Mouse (Mus musculus) spleen, adult 2 months (tissue): ENCODE data around the gene Smc6. TPM values are rescaled to one million over a fixed set of nuclear protein-coding genes. Genes with fewer than 3 reads are reported as not detected.
A peak's percentile ranks its signal among the peaks of the same experiment; 100 is the strongest.

ENCODE experiments used
- DNase-seq, 2 experiments: peaks; one replicate each; pipeline versions ENCODE4 v3.0.0 to v3.0.0-alpha.2; 2012 to 2021; ENCODE audit warnings: low spot score in 2 of 2, low read depth in 1 of 2
- H3K27ac ChIP-seq: fragments of 200-500 bp; 2 replicates; pipeline ENCODE4 v1.5.1; 2012; ENCODE audit warnings: low read length, inconsistent platforms; ENCODE audit not compliant: insufficient read depth
- H3K27me3 ChIP-seq: fragments of 200-500 bp; 2 replicates; pipeline ENCODE4 v1.6.1; 2012; ENCODE audit warnings: mild to moderate bottlenecking, moderate library complexity, low read length, inconsistent platforms; ENCODE audit not compliant: control insufficient read depth, insufficient read depth
- H3K36me3 ChIP-seq: fragments of 200-500 bp; 2 replicates; pipeline ENCODE4 v1.6.1; 2012; ENCODE audit warnings: mild to moderate bottlenecking, low read length, inconsistent platforms; ENCODE audit not compliant: control insufficient read depth, insufficient read depth
- H3K4me1 ChIP-seq: fragments of 200-500 bp; 2 replicates; pipeline ENCODE4 v1.6.1; 2011; ENCODE audit warnings: inconsistent platforms; ENCODE audit not compliant: control insufficient read depth, insufficient read depth, insufficient read length
- H3K4me3 ChIP-seq: fragments of 200-500 bp; 2 replicates; pipeline ENCODE4 v1.5.1; 2011; ENCODE audit warnings: mild to moderate bottlenecking, inconsistent platforms; ENCODE audit not compliant: insufficient read depth, insufficient read length; ENCODE audit errors: extremely low read depth
- CTCF ChIP-seq: fragments of 200-500 bp; IDR thresholded peaks from 2 replicates; pipeline ENCODE4 v1.5.1; 2011; ENCODE audit warnings: mild to moderate bottlenecking, inconsistent platforms; ENCODE audit not compliant: insufficient read depth, insufficient read length, insufficient replicate concordance; ENCODE audit errors: extremely low read depth
- POLR2A ChIP-seq: fragments of 200-500 bp; IDR thresholded peaks from 2 replicates; pipeline ENCODE4 v1.6.1; 2011; ENCODE audit warnings: low read depth, low read length, inconsistent platforms
- whole genome bisulfite sequencing: fragments of 180-500 bp; shearing (Covaris S2); methylation state at CpG from one replicate; pipeline ENCODE4 v1.1.7; 2018; 5-methylcytosine and 5-hydroxymethylcytosine counted together
- polyA plus RNA-seq: library from polyadenylated mRNA; depleted of rRNA; stranded (reverse); fragments of >200 nt; gene quantifications from 2 replicates; pipeline ENCODE4 v1.2.3, GENCODE M21; 2012

The Smc6 gene
- polyA plus RNA-seq, 1 experiment: 9.5 TPM

- DNase-seq: no peak
- WGBS: 66% methylated on average over 5 of the region's 5 CpGs
- Histone ChIP-seq H3K4me1 (no peaks in the 10 kb centered on the region; the same call in 1 of the 2 replicates), H3K27me3 (no peaks in the 10 kb centered on the region), H3K27ac (no peak overlapping the region), H3K4me3 (no peak overlapping the region), H3K36me3 (no peaks in the 10 kb centered on the region)
- no peak for TF ChIP-seq CTCF
- TF ChIP-seq POLR2A: no peak
Measured at GRCm38 (mm10) chr12:11224722-11225121, 41.0 kb upstream of the Smc6 start.

DNA sequence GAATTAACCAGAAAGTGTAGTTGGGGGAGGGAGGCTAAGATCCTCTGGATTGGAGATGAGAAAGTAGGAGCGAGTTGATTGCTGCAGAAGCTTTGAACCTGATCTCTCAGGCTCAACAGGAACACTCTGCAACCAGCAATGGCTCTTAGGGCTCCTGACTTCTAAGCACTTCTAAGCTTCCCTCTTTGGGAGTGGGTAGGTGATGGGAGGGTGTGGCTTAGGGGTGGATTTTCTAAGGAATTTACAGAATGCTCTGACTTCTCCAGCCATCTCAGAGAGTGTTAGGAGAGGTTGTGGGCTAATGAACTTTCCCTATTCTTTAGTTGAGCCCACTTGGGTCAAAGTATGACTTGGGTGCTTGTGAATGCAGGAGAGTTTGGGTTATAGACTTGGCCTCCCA is 39.6 kb upstream of the Smc6 start:
- TF ChIP-seq POLR2A: no peak
- no peak for TF ChIP-seq CTCF
- DNase-seq: no peak
- 92% methylated on average over 1 of the region's 1 CpGs for WGBS
- Histone ChIP-seq H3K4me1 (peaks cover 10% of the 10 kb centered on the region), H3K27me3 (no peaks in the 10 kb centered on the region), H3K4me3 (no peak overlapping the region), H3K27ac (no peak overlapping the region), H3K36me3 (no peaks in the 10 kb centered on the region)

GRCm38 (mm10) chr12:11226529-11227268 is 39.0 kb upstream of the Smc6 start:
- H3K4me1 ChIP-seq: peaks cover 10% of the 10 kb centered on the region
- no peak overlapping the region for H3K27ac ChIP-seq
- 76% methylated on average over 5 of the region's 5 CpGs for WGBS
- TF ChIP-seq CTCF (no peak), POLR2A (no peak)
- no peak for DNase-seq
- H3K27me3 ChIP-seq: no peaks in the 10 kb centered on the region
- H3K36me3 ChIP-seq: no peaks in the 10 kb centered on the region
- no peak overlapping the region for H3K4me3 ChIP-seq

- no peak for DNase-seq
- 15% methylated on average over 2 of the region's 2 CpGs for WGBS
- no peak for TF ChIP-seq POLR2A
- no peak for TF ChIP-seq CTCF
- no peak overlapping the region for H3K4me3 ChIP-seq
- peak overlapping the region; percentile 85 for H3K27ac ChIP-seq
- H3K36me3 ChIP-seq: no peaks in the 10 kb centered on the region
- peaks cover 10% of the 10 kb centered on the region for H3K4me1 ChIP-seq
- H3K27me3 ChIP-seq: no peaks in the 10 kb centered on the region
Measured at GRCm38 (mm10) chr12:11230267-11230666, 35.4 kb upstream of the Smc6 start.

DNA sequence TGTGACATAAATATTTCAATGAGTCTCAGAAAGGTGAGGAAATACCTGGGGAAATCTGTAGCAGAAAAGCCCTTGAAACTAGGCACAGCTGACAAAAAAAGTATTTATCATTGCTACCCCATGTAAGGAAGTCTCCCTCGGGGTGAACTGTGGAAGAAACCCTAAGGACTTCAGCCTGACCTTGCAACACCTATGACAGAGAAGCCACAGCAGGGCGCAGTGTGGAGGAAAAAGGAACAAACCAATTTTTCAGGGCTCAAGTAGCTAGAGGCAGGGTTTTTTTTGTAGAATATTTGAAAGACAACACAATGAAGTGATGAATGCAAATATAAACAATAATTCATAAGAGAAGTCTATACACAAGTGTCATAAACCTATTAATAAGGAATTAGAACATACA is 29.7 kb upstream of the Smc6 start:
- H3K4me1 ChIP-seq: peaks cover 1% of the 10 kb centered on the region
- no peak overlapping the region for H3K27ac ChIP-seq
- WGBS: 29% methylated on average over 2 of the region's 2 CpGs
- no peaks in the 10 kb centered on the region for H3K27me3 ChIP-seq
- H3K4me3 ChIP-seq: no peak overlapping the region
- H3K36me3 ChIP-seq: no peaks in the 10 kb centered on the region
- no peak for DNase-seq
- TF ChIP-seq CTCF (no peak), POLR2A (no peak)

GRCm38 (mm10) chr12:11247460-11247859 is 18.2 kb upstream of the Smc6 start:
- TF ChIP-seq CTCF (no peak), POLR2A (no peak)
- DNase-seq: no peak
- no peak overlapping the region for H3K27ac ChIP-seq
- H3K4me3 ChIP-seq: no peak overlapping the region
- peaks cover 2% of the 10 kb centered on the region; the same call in 1 of the 2 replicates for H3K36me3 ChIP-seq
- no peaks in the 10 kb centered on the region for H3K4me1 ChIP-seq
- no peaks in the 10 kb centered on the region for H3K27me3 ChIP-seq
- WGBS: 100% methylated on average over 1 of the region's 1 CpGs

DNA sequence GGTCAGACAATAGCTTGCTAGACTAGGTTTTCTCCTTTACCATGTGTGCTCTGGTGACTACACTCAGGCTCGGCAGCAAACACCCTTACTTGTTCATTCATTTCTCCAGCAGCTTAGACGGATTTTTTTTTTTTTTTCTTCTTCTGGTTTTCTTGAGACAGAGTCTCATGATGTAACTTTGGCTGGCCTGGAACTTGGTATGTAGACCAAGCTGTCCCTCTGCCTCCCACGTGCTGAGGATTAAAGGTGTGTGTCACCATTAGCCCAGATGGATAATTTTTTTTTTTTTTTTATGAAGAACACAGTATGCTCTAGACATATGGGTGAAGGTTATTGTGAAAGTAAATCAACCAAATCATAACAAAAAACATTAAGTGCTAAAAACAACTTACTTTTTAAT is 15.4 kb upstream of the Smc6 start:
- Histone ChIP-seq H3K4me3 (no peak overlapping the region), H3K27ac (no peak overlapping the region), H3K36me3 (no peaks in the 10 kb centered on the region), H3K4me1 (no peaks in the 10 kb centered on the region), H3K27me3 (no peaks in the 10 kb centered on the region)
- TF ChIP-seq POLR2A (no peak), CTCF (no peak)
- DNase-seq: no peak
- WGBS: 91% methylated on average over 3 of the region's 3 CpGs
